Mouse (Mus musculus): ENCODE data around the gene B3gnt3.

- TF ChIP-seq CTCF (IDR thresholded peaks at IDR 0.05; ENCODE audit: insufficient read depth, low read length) (no peak), POLR2A (IDR thresholded peaks at IDR 0.05; ENCODE audit: borderline replicate concordance, extremely low read depth, low read depth, low read length) (no peak)
Measured at GRCm38 (mm10) chr8:71674071-71674470, 27.5 kb downstream of the B3gnt3 start.
